Mouse (Mus musculus): Measurements from ENCODE around the gene Tmem63a.

DNA sequence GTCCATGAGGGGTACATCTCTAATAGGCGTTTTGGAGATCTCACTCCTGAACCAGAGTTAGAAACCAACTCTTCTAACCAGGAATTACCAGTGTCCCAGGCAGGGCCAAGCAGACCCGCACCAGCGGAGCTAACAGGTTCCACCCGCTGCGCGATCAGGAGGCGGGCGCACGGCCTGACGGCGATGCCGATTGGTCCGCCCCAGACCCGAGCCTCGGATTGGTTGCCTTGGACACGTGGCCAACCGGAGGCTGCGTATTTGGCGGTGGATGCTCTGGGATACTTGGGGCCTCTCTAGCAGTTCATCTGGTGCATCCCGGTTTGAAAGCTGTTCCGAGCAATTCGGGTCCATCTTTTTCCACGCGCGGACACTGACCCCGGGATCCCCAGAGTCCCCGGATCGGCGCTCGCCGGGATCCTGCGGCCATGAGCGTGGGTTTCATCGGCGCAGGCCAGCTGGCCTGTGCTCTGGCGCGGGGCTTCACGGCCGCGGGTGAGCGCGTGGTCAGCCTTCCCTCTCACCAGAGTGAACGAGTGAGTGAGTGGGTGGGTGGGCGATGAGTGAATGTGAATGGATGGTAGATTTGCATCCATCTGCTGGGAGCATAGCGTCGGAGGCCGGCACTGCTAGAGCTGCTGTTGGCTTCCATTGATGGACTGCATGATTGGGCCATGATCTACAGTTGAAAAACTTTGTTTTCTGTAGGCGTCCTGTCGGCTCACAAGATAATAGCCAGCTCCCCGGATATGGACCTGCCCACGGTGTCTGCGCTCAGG lies 37.9 kb upstream of the Tmem63a start, which contains the start of gene Pycr2:
- peak; percentile 62 for TF ChIP-seq POLR2A (IDR thresholded peaks at IDR 0.05; ENCODE audit: insufficient read length, low read depth)
- no peak for TF ChIP-seq E2F4 (IDR thresholded peaks at IDR 0.05; ENCODE audit: insufficient read depth)
- TF ChIP-seq POLR2AphosphoS2 (IDR thresholded peaks at IDR 0.05; ENCODE audit: insufficient read length, low read depth) = peak; percentile 73
- peak in 1 of 3 experiments; percentile 27 for TF ChIP-seq MYOG (IDR thresholded peaks at IDR 0.05; ENCODE audit: control insufficient read depth in 1 of 3, insufficient read depth in 1 of 3, insufficient read length in 2 of 3, low read depth in 2 of 3)
- TF ChIP-seq MAX (IDR thresholded peaks at IDR 0.05; ENCODE audit: low read depth) = no peak
- TF ChIP-seq TCF12 (IDR thresholded peaks at IDR 0.05; ENCODE audit: insufficient read depth, poor library complexity, severe bottlenecking) = no peak
- no peak for TF ChIP-seq MYOD1 (IDR thresholded peaks at IDR 0.05; ENCODE audit: control insufficient read depth in 1 of 3, insufficient read length in 2 of 3, low read depth in 2 of 3)
- peak; percentile 99 for TF ChIP-seq USF1 (IDR thresholded peaks at IDR 0.05; ENCODE audit: low read depth)

Data from myocyte (in vitro differentiated cells).